Mouse (Mus musculus) liver, embryonic 14 days (tissue): Measurements from ENCODE around the gene Gpam. TPM values are rescaled to one million over a fixed set of nuclear protein-coding genes. Genes with fewer than 3 reads are reported as not detected.

Experiments
- polyA plus RNA-seq: library from polyadenylated mRNA; depleted of rRNA; stranded (reverse); fragments of >200 nt; gene quantifications from 2 replicates; pipeline ENCODE4 v1.2.3, GENCODE M21; 2012; rRNA removed

Gene Gpam
- polyA plus RNA-seq: 13.3 and 16.6 TPM in 2 replicates

GRCm38 (mm10) chr19:55127072-55127718, at the start of gene Gpam:
Gpam (minus strand) TSS chr19:55127238.

Other genes starting within 250 kb of the Gpam start
- gene Tectb, start 53.5 kb upstream of the Gpam start, polyA plus RNA-seq: 0.02 and 0.03 TPM in 2 replicates
- 0.02 and 0.03 TPM in 2 replicates for gene Gucy2g, start 114.0 kb upstream of the Gpam start, polyA plus RNA-seq
- 52.3 and 65.1 TPM in 2 replicates for gene Acsl5, start 124.7 kb upstream of the Gpam start, polyA plus RNA-seq
- gene Zdhhc6, start 188.8 kb upstream of the Gpam start, polyA plus RNA-seq: 12.9 and 16.1 TPM in 2 replicates
- gene Vti1a, start 189.1 kb upstream of the Gpam start, polyA plus RNA-seq: 7.4 and 8.1 TPM in 2 replicates